Mouse (Mus musculus): ENCODE measurements at regions not wholly inside any gene's neighbourhood (a gene's known extent, or its start where the extent isn't known, plus 50 kb on each side); places are given as distances from the start of the nearest gene placed in this dataset.

GRCm38 (mm10) chr8:25450544-25450943 lies 626.4 kb upstream of the Adam5 start:
- no peak for TF ChIP-seq MYOD1 (IDR thresholded peaks at IDR 0.05; ENCODE audit: control insufficient read depth in 1 of 3, insufficient read length in 2 of 3, low read depth in 2 of 3)
- TF ChIP-seq MAX (IDR thresholded peaks at IDR 0.05; ENCODE audit: low read depth), result no peak
- no peak for TF ChIP-seq E2F4 (IDR thresholded peaks at IDR 0.05; ENCODE audit: insufficient read depth)
- TF ChIP-seq POLR2A (IDR thresholded peaks at IDR 0.05; ENCODE audit: insufficient read length, low read depth), result no peak

All from myocyte (in vitro differentiated cells).